Mouse (Mus musculus): ENCODE measurements at regions not wholly inside any gene's neighbourhood (a gene's known extent, or its start where the extent isn't known, plus 50 kb on each side); places are given as distances from the start of the nearest gene placed in this dataset.

GRCm38 (mm10) chr3:119653007-119653565 is 131.2 kb downstream of the Ptbp2 start:
- DNase-seq (ENCODE audit: extremely low spot score in 1 of 2, low spot score in 1 of 2), result no peak

GRCm38 (mm10) chr3:119638633-119639032 is 145.6 kb downstream of the Ptbp2 start:
- no peak for DNase-seq (ENCODE audit: extremely low spot score in 1 of 2, low spot score in 1 of 2)

DNA sequence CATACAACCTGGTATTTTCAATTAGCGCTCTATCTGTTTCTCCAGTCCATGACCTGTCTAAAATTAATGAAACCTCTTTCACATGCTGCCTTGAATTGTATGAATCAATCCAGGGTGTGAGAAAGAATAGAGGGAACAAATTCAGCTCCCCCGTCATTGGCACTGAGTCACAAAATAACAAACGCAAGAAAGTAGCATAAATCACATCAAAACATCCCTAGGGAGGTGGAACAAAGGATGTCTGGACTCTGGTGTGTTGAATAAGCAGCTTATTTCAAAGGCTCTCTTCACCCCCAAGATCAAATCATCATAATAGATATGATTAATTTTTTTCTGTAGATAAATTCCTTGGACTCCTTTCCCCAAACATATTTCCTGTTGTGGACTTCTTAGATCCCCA is 148.6 kb downstream of the Ptbp2 start:
- no peak for DNase-seq (ENCODE audit: extremely low spot score in 1 of 2, low spot score in 1 of 2)

GRCm38 (mm10) chr3:119633516-119633915 is 150.8 kb downstream of the Ptbp2 start:
- DNase-seq (ENCODE audit: extremely low spot score in 1 of 2, low spot score in 1 of 2), result peak in 1 of 2 experiments; percentile 3

GRCm38 (mm10) chr3:119606116-119606515 is 178.2 kb downstream of the Ptbp2 start:
- DNase-seq (ENCODE audit: extremely low spot score in 1 of 2, low spot score in 1 of 2), result no peak

GRCm38 (mm10) chr3:119588872-119589416 is 195.3 kb downstream of the Ptbp2 start:
- DNase-seq (ENCODE audit: extremely low spot score in 1 of 2, low spot score in 1 of 2), result no peak

DNA sequence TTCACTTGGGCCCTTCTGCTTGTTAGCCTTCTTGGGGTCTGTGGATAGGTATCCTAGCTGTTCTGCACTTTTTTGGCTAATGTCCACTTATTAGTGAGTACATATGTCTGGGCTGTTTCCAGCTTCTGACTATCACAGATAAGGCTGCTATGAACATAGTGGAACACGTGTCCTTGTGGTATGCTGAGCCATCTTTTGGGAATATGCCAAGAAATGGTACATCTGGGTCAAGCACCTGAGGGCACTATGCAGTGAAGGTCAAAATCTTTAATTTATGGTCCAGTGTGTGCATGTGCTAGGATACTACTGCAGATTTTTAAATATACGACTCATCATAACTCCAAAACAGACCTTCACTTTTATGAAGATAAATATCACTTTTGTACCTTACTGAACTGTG is 196.3 kb downstream of the Ptbp2 start:
- DNase-seq (ENCODE audit: extremely low spot score in 1 of 2, low spot score in 1 of 2), result no peak

- no peak for DNase-seq (ENCODE audit: extremely low spot score in 1 of 2, low spot score in 1 of 2)
Observed at GRCm38 (mm10) chr3:119575516-119575915, 208.8 kb downstream of the Ptbp2 start.

GRCm38 (mm10) chr3:119537884-119538283 is 246.4 kb downstream of the Ptbp2 start:
- no peak for DNase-seq (ENCODE audit: extremely low spot score in 1 of 2, low spot score in 1 of 2)

- DNase-seq (ENCODE audit: extremely low spot score in 1 of 2, low spot score in 1 of 2), result no peak
Observed at GRCm38 (mm10) chr3:119524510-119525123, 259.6 kb downstream of the Ptbp2 start.

DNA sequence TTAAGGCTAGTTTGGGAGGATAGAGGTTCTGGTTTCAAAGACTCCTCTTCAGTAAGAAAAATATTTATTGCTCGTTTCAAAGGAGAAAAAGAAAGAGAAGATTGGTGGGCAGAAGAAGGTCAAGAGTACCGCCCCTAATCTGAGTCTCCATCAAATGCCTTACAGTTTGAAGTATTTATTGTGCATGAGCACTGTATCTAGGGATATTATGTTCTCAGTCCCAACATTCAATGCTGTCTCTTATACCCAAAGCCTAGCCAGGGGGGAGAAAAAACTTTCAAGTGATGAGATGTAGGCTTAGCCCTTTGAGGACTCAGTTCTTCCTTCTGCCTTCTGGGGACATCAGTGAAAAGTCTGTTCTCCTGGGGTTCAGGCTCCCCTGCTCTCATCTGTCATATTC is 271.7 kb downstream of the Ptbp2 start:
- DNase-seq (ENCODE audit: extremely low spot score in 1 of 2, low spot score in 1 of 2), result no peak

DNA sequence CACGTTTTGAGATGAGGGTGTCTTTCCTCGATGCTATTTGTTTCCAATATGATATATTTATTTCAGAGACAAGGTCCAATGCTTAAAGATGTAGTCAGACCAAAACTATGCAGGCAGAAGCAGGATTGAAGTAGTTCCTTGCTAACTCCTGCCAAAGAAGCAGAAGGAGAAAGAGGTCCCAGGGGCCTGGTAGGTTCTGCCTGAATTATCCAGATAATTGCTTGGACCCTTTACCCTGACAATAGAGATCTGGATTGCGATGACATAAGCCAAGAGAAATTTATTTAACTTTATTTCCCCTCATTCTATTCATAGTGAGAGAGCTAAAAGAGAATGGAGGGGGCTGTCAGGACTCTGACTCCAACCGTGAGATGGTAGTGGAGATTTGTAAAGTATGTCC is 275.1 kb downstream of the Ptbp2 start:
- no peak for DNase-seq (ENCODE audit: extremely low spot score in 1 of 2, low spot score in 1 of 2)

GRCm38 (mm10) chr3:119503471-119503972 is 280.7 kb downstream of the Ptbp2 start:
- no peak for DNase-seq (ENCODE audit: extremely low spot score in 1 of 2, low spot score in 1 of 2)

DNA sequence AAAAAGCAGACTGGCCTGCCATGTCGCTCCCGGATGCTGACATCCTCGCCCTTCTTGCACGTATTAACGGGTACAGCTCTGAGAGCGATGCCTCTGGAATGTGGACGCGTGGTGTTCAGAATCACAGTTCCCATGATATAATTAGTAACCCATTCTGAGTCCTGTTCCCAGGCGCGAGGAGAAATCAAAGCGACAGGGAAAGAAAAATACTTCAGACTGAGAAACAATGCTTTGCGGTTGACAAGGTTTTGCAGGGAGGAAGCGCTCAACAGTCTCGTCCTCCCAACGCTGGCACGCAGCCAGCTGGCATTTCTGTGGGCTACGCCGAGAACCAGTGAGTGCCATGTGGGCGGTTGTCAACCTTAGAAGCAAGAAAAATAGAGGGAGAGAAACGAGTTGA is 285.6 kb downstream of the Ptbp2 start:
- peak; percentile 87 to 89 for DNase-seq (ENCODE audit: extremely low spot score in 1 of 2, low spot score in 1 of 2)

- no peak for DNase-seq (ENCODE audit: extremely low spot score in 1 of 2, low spot score in 1 of 2)
Observed at GRCm38 (mm10) chr3:119497880-119498279, 286.4 kb downstream of the Ptbp2 start.

- DNase-seq (ENCODE audit: extremely low spot score in 1 of 2, low spot score in 1 of 2), result no peak
Observed at GRCm38 (mm10) chr3:119494580-119494979, 289.7 kb downstream of the Ptbp2 start.

GRCm38 (mm10) chr3:119492627-119493026 is 291.6 kb downstream of the Ptbp2 start:
- peak; percentile 16 to 23 for DNase-seq (ENCODE audit: extremely low spot score in 1 of 2, low spot score in 1 of 2)

DNA sequence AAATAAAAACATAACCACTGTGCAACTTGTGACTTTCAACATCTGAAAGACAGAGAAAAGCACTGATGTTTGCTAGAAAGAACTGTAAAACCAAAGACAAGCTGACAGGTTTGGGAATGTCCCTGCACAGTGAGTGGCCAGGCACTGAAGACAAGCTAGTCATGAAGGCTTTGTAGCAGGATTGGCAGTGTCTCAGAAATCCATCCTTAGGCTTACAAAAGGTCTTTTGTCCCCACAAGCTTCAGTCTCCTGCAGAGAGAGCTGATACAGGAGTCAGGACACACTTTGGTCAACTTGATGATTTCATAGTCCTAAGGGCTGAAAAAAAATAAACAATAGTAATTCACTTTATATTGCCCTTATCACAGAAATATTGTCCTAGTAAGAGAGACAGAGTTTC is 294.9 kb downstream of the Ptbp2 start:
- DNase-seq (ENCODE audit: extremely low spot score in 1 of 2, low spot score in 1 of 2), result no peak
